Mouse (Mus musculus) myocyte (in vitro differentiated cells): Measurements from ENCODE around the gene H2al1c.

ENCODE experiments used
- E2F4 ChIP-seq: IDR thresholded peaks from one replicate; pipeline ENCODE4 v1.6.1; 2011; ENCODE audit warnings: mild to moderate bottlenecking, control low read depth, moderate library complexity; ENCODE audit not compliant: insufficient read depth
- POLR2A ChIP-seq: IDR thresholded peaks from one replicate; pipeline ENCODE4 v1.6.1; 2011; ENCODE audit warnings: low read depth, mild to moderate bottlenecking, control low read depth, moderate library complexity; ENCODE audit not compliant: insufficient read length

DNA sequence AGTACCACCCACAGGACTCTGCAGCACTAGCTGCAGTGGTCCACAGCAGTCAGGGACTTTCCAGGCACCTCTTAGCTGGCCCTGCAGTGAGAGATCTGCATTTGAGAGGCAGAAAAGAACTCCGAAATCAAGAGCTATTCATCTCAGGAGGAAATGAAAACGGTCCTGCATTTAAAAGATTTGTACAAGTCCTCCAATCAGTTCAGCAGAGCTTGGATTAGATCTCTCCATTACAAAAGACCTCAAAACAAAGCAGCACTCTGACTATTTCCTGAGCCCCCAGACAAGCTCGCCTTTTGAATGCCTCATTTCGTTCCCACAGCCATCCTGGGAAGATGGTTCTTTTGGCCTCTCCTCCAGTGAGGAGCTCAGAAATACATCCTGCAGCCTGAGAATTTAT, 16.2 kb upstream of the H2al1c start:
- TF ChIP-seq POLR2A (no peak), E2F4 (no peak)
